Mouse (Mus musculus): ENCODE measurements around the gene Setx. TPM values are rescaled to one million over a fixed set of nuclear protein-coding genes. Genes with fewer than 3 reads are reported as not detected.

Setx gene
- polyA plus RNA-seq (2015; fragmentation: Nextera tagmentation; extraction: Ambion mirVana) = 5.9 and 6.1 TPM in 2 replicates

DNA sequence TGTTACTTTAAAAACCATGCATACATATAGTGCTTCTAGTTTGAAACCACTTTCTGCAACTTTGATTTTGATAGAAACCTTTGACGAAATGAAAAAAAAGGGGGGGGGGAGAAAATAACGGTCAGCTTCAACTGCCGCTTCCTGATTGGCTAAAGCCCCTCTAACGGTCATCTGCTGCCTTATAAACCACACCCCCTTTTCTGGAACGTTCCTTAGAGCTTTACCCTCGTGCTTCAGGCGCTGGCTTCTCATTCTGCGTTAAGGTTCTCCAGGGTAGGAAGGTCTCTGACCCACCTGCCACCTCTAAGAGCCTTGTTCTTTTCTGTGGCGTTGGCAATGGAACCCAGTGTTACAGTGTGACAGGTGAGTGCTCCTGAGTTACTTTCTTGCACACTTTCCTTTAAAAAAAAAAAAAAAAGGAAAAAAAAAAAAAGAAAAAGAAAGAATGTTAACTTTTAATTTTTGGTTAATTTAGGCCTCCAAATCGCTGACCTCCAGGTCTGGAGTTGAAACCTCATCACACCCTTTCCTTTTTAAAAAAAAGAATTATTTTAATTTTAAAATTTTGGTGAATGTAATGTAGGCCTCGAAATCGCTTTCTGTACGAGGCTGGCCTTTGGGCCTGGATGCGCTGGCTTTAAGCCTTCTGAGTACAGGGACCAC is at the start of gene Setx:
Gene Setx, plus strand, starts transcription at position 275 of the 663 bp plus-strand sequence.

Other genes starting within 250 kb of the Setx start
- not detected in 2 replicates for gene Barhl1, start 207.5 kb upstream of the Setx start, polyA plus RNA-seq (2015; fragmentation: Nextera tagmentation; extraction: Ambion mirVana)
- gene Cfap77, start 69.1 kb upstream of the Setx start, polyA plus RNA-seq (2015; fragmentation: Nextera tagmentation; extraction: Ambion mirVana) = 0.20 and 0.23 TPM in 2 replicates
- gene Ttf1, start 63.9 kb upstream of the Setx start, polyA plus RNA-seq (2015; fragmentation: Nextera tagmentation; extraction: Ambion mirVana) = 6.9 and 7.6 TPM in 2 replicates
- gene Ntng2, start 128.8 kb downstream of the Setx start, polyA plus RNA-seq (2015; fragmentation: Nextera tagmentation; extraction: Ambion mirVana) = 1.2 and 2.3 TPM in 2 replicates
- gene Med27, start 222.6 kb downstream of the Setx start, polyA plus RNA-seq (2015; fragmentation: Nextera tagmentation; extraction: Ambion mirVana) = 21.4 and 22.3 TPM in 2 replicates